Mouse (Mus musculus) right cerebral cortex, postnatal 36 days (tissue): ENCODE data around the gene Narf.

Experiments used
- DNase-seq, 2 experiments: peaks; one replicate each; pipeline ENCODE4 v3.0.0; 2022; ENCODE audit warnings: low spot score in 2 of 2, mixed read lengths in 1 of 2

Gene Narf

GRCm38 (mm10) chr11:121235475-121236238 lies 1.4 kb upstream of the Narf start:
- DNase-seq: no peak

GRCm38 (mm10) chr11:121237345-121238128 lies 484 bp downstream of the Narf start:
- DNase-seq: no peak

GRCm38 (mm10) chr11:121239669-121240068 lies 2.6 kb downstream of the Narf start:
- no peak for DNase-seq

- DNase-seq: no peak
Measured at GRCm38 (mm10) chr11:121250196-121250595, 13.1 kb downstream of the Narf start.

- peak; percentile 82 to 88 for DNase-seq
Measured at GRCm38 (mm10) chr11:121259160-121260100, 22.4 kb downstream of the Narf start, which contains the start of gene Foxk2. Gene Foxk2 (plus strand): TSS chr11:121259990.

- DNase-seq: peak in 1 of 2 experiments; percentile 21
Measured at GRCm38 (mm10) chr11:121260211-121260906, 23.3 kb downstream of the Narf start.

GRCm38 (mm10) chr11:121261074-121261473 lies 24.0 kb downstream of the Narf start:
- DNase-seq: no peak

GRCm38 (mm10) chr11:121277516-121277915 lies 40.5 kb downstream of the Narf start:
- DNase-seq: no peak

GRCm38 (mm10) chr11:121278011-121278410 lies 41.0 kb downstream of the Narf start:
- DNase-seq: no peak

GRCm38 (mm10) chr11:121282911-121283310 lies 45.9 kb downstream of the Narf start:
- DNase-seq: no peak

- DNase-seq: no peak
Measured at GRCm38 (mm10) chr11:121289859-121290258, 52.8 kb downstream of the Narf start.

- DNase-seq: no peak
Measured at GRCm38 (mm10) chr11:121294771-121295170, 57.7 kb downstream of the Narf start.

- no peak for DNase-seq
Measured at GRCm38 (mm10) chr11:121298493-121298892, 61.4 kb downstream of the Narf start.

- DNase-seq: no peak
Measured at GRCm38 (mm10) chr11:121300265-121300664, 63.2 kb downstream of the Narf start.

GRCm38 (mm10) chr11:121305371-121305770 lies 68.3 kb downstream of the Narf start:
- peak; percentile 56 to 85 for DNase-seq
